ENCODE assay signal across 18 mouse cellular contexts in genomic region chr5:119257374-119258120, GRCm38 (mm10).
A peak's percentile ranks its signal among the peaks of the same experiment; 100 is the strongest.
DNase-seq lines count a peak whose midpoint lies in the region; ATAC-seq lines count a peak whose summit lies in the region.
"Had no signal": no experiment of that assay in that cellular context is flagged by ENCODE, and none has a peak within 500 bp of the region (broad histone marks: within the 10 kb centered on the region; RNA-seq: fewer than 3 reads in every experiment).

No protein-coding gene starts in this region.

- H3K27me3 ChIP-seq in kidney, embryonic 14.5 days (ENCODE audit: control insufficient read depth, insufficient read depth, low read length), result no peaks in the 10 kb centered on the region
- H3K27me3 ChIP-seq in midbrain, embryonic 11.5 days (ENCODE audit: control insufficient read depth, insufficient read depth, low read length), result no peaks in the 10 kb centered on the region
- H3K27me3 ChIP-seq in midbrain, embryonic 15.5 days (replicated peaks), result no peaks in the 10 kb centered on the region
- no peaks in the 10 kb centered on the region for H3K27me3 ChIP-seq in embryonic facial prominence, embryonic 14.5 days (replicated peaks; ENCODE audit: control insufficient read depth, insufficient read depth, low read length)
- H3K27me3 ChIP-seq: CH12.LX; liver, embryonic 15.5 days; Patski had no signal

- no peaks in the 10 kb centered on the region for H3K36me3 ChIP-seq in kidney, embryonic 14.5 days (ENCODE audit: control insufficient read depth, insufficient read depth, low read length)
- no peaks in the 10 kb centered on the region for H3K36me3 ChIP-seq in midbrain, embryonic 11.5 days (ENCODE audit: control insufficient read depth, insufficient read depth, low read length)
- H3K36me3 ChIP-seq in midbrain, embryonic 15.5 days (replicated peaks), result no peaks in the 10 kb centered on the region
- H3K36me3 ChIP-seq in embryonic facial prominence, embryonic 14.5 days (ENCODE audit: control insufficient read depth, insufficient read depth, low read length), result no peaks in the 10 kb centered on the region
- H3K36me3 ChIP-seq: heart, embryonic 12.5 days; limb, embryonic 12.5 days; liver, embryonic 15.5 days had no signal

- 0 out of 2 replicates have a peak overlapping the region, but pooled peaks have one; percentile 18 for H3K9ac ChIP-seq in kidney, embryonic 14.5 days (ENCODE audit: low read depth, low read length)
- no peak overlapping the region for H3K9ac ChIP-seq in midbrain, embryonic 11.5 days (ENCODE audit: low read length)
- H3K9ac ChIP-seq in midbrain, embryonic 15.5 days, result no peak overlapping the region
- H3K9ac ChIP-seq in embryonic facial prominence, embryonic 14.5 days (ENCODE audit: low read depth, low read length), result peak overlapping the region; percentile 19; the same call in 1 of the 2 replicates
- H3K9ac ChIP-seq: heart, embryonic 12.5 days; limb, embryonic 12.5 days; liver, embryonic 15.5 days had no signal

- no peaks in the 10 kb centered on the region for H3K9me3 ChIP-seq in kidney, embryonic 14.5 days (ENCODE audit: control insufficient read depth, low read length)
- H3K9me3 ChIP-seq in midbrain, embryonic 11.5 days (ENCODE audit: control insufficient read depth, low read length), result no peaks in the 10 kb centered on the region
- no peaks in the 10 kb centered on the region for H3K9me3 ChIP-seq in midbrain, embryonic 15.5 days
- H3K9me3 ChIP-seq in embryonic facial prominence, embryonic 14.5 days (ENCODE audit: control insufficient read depth, low read length), result no peaks in the 10 kb centered on the region
- H3K9me3 ChIP-seq: heart, embryonic 12.5 days; limb, embryonic 12.5 days; liver, embryonic 15.5 days had no signal

- H3K4me3 ChIP-seq in kidney, embryonic 14.5 days (ENCODE audit: low read length), result no peak overlapping the region
- H3K4me3 ChIP-seq in midbrain, embryonic 11.5 days (ENCODE audit: low read depth, low read length), result no peak overlapping the region
- H3K4me3 ChIP-seq in midbrain, embryonic 15.5 days, result no peak overlapping the region
- H3K4me3 ChIP-seq in embryonic facial prominence, embryonic 14.5 days (ENCODE audit: low read depth, low read length), result no peak overlapping the region
- H3K4me3 ChIP-seq: heart, embryonic 12.5 days; limb, embryonic 12.5 days; liver, embryonic 15.5 days had no signal

- 0 out of 2 replicates have a peak overlapping the region, but pooled peaks have one; percentile 5 for H3K4me2 ChIP-seq in kidney, embryonic 14.5 days (replicated peaks; ENCODE audit: low read depth, low read length)
- H3K4me2 ChIP-seq in midbrain, embryonic 11.5 days, result no peak overlapping the region
- no peak overlapping the region for H3K4me2 ChIP-seq in midbrain, embryonic 15.5 days
- H3K4me2 ChIP-seq in embryonic facial prominence, embryonic 14.5 days (ENCODE audit: low read depth, low read length), result no peak overlapping the region
- H3K4me2 ChIP-seq: heart, embryonic 12.5 days; limb, embryonic 12.5 days; liver, embryonic 15.5 days had no signal

- no peak for DNase-seq in kidney, adult 11 months
- DNase-seq in midbrain, embryonic 11.5 days (ENCODE audit: low spot score, missing footprints), result peak; percentile 89
- peak; percentile 73 for DNase-seq in embryonic facial prominence, embryonic 14.5 days (ENCODE audit: low spot score)
- peak; percentile 75 for DNase-seq in retina, postnatal 1 day
- DNase-seq in layer of hippocampus, adult 18-20 months (ENCODE audit: low spot score in 2 of 2), result no peak
- DNase-seq: cerebellum, adult 9-11 months; gastrocnemius, postnatal 25 days; heart, postnatal 4 days; lung, postnatal 4 days; thymus, postnatal 14 days had no signal

- H3K27ac ChIP-seq in kidney, embryonic 14.5 days (ENCODE audit: low read depth, low read length), result peak overlapping the region; percentile 84
- no peak overlapping the region for H3K27ac ChIP-seq in midbrain, embryonic 11.5 days (ENCODE audit: low read depth, low read length)
- H3K27ac ChIP-seq in midbrain, embryonic 15.5 days, result no peak overlapping the region
- peak overlapping the region; percentile 28; the same call in 1 of the 2 replicates for H3K27ac ChIP-seq in embryonic facial prominence, embryonic 14.5 days (replicated peaks; ENCODE audit: low read depth, low read length)
- H3K27ac ChIP-seq: limb, embryonic 12.5 days; liver, embryonic 15.5 days had no signal

- ATAC-seq in kidney, embryonic 14.5 days (ENCODE audit: low FRiP score, low TSS enrichment), result peak; percentile 89
- no peak for ATAC-seq in midbrain, embryonic 11.5 days (ENCODE audit: low FRiP score)
- no peak for ATAC-seq in midbrain, embryonic 15.5 days (replicated peaks)
- peak; percentile 47; the same call in 1 of the 2 replicates for ATAC-seq in embryonic facial prominence, embryonic 14.5 days (ENCODE audit: low read depth)
- ATAC-seq: intestine, postnatal 0 days; Patski had no signal

- peaks cover 8% of the 10 kb centered on the region; the same call in 1 of the 2 replicates for H3K4me1 ChIP-seq in kidney, embryonic 14.5 days (ENCODE audit: control insufficient read depth, insufficient read depth, low read length)
- H3K4me1 ChIP-seq in midbrain, embryonic 11.5 days (ENCODE audit: control insufficient read depth, insufficient read depth, low read length), result peaks cover 3% of the 10 kb centered on the region; the same call in 1 of the 2 replicates
- no peaks in the 10 kb centered on the region for H3K4me1 ChIP-seq in midbrain, embryonic 15.5 days
- peaks cover 10% of the 10 kb centered on the region; the same call in 1 of the 2 replicates for H3K4me1 ChIP-seq in embryonic facial prominence, embryonic 14.5 days (ENCODE audit: control insufficient read depth, insufficient read depth, low read length)
- H3K4me1 ChIP-seq: liver, embryonic 15.5 days had no signal

- WGBS in kidney, embryonic 14.5 days, result 36% methylated on average over 21 of the region's 21 CpGs
- WGBS in midbrain, embryonic 11.5 days, result 24% methylated on average over 21 of the region's 21 CpGs
- WGBS in midbrain, embryonic 15.5 days, result 17% methylated on average over 21 of the region's 21 CpGs
- 36% methylated on average over 21 of the region's 21 CpGs for WGBS in embryonic facial prominence, embryonic 14.5 days

Comparison
In these comparisons a context has a peak if more than half of its experiments do, and no peak if none do; other contexts are left out.
1. ATAC-seq: peak in kidney, embryonic 14.5 days (single experiment) and embryonic facial prominence, embryonic 14.5 days (single experiment); none in midbrain, embryonic 11.5 days (single experiment) and midbrain, embryonic 15.5 days (single experiment).
2. H3K27ac ChIP-seq: peak in kidney, embryonic 14.5 days (single experiment) and embryonic facial prominence, embryonic 14.5 days (single experiment); none in midbrain, embryonic 11.5 days (single experiment) and midbrain, embryonic 15.5 days (single experiment).
3. H3K9ac ChIP-seq: peak in kidney, embryonic 14.5 days (single experiment) and embryonic facial prominence, embryonic 14.5 days (single experiment); none in midbrain, embryonic 11.5 days (single experiment) and midbrain, embryonic 15.5 days (single experiment).
4. DNase-seq: peak in midbrain, embryonic 11.5 days (single experiment), embryonic facial prominence, embryonic 14.5 days (single experiment) and retina, postnatal 1 day (single experiment); none in kidney, adult 11 months (single experiment) and layer of hippocampus, adult 18-20 months (0 of 2).